Mouse (Mus musculus) limb, embryonic 12.5 days (tissue): ENCODE data around the gene Rilpl1. TPM values are rescaled to one million over a fixed set of nuclear protein-coding genes. Genes with fewer than 3 reads are reported as not detected.

Experiments used
- ATAC-seq: fragments of 200-750 bp; cut with Nextera tagmentation; 2 replicates; pipeline ENCODE4 v1.8.0; 2017; ENCODE audit warnings: low read depth, moderate TSS enrichment; ENCODE audit not compliant: insufficient number of reproducible peaks, insufficient read depth, low FRiP score, low TSS enrichment
- H3K27ac ChIP-seq: fragments of 300-500 bp; sonication (generic); 2 replicates; pipeline ENCODE4 v1.5.1; 2016; ENCODE audit warnings: mild to moderate bottlenecking, moderate library complexity
- H3K27me3 ChIP-seq: fragments of 300-500 bp; sonication (generic); 2 replicates; pipeline ENCODE4 v1.6.1; 2016; ENCODE audit warnings: mild to moderate bottlenecking, moderate library complexity
- H3K36me3 ChIP-seq: fragments of 300-500 bp; sonication (generic); 2 replicates; pipeline ENCODE4 v1.6.1; 2016; ENCODE audit warnings: mild to moderate bottlenecking, moderate library complexity
- H3K4me1 ChIP-seq: fragments of 300-500 bp; sonication (generic); replicated peaks from 2 replicates; pipeline ENCODE4 v1.6.1; 2016
- H3K4me2 ChIP-seq: fragments of 300-500 bp; sonication (generic); 2 replicates; pipeline ENCODE4 v1.6.1; 2016; ENCODE audit warnings: mild to moderate bottlenecking, moderate library complexity
- H3K4me3 ChIP-seq: fragments of 300-500 bp; sonication (generic); replicated peaks from 2 replicates; pipeline ENCODE4 v1.5.1; 2016; ENCODE audit warnings: mild to moderate bottlenecking
- H3K9ac ChIP-seq: fragments of 300-500 bp; sonication (generic); replicated peaks from 2 replicates; pipeline ENCODE4 v1.6.1; 2016; ENCODE audit warnings: mild to moderate bottlenecking, moderate library complexity
- H3K9me3 ChIP-seq: fragments of 300-500 bp; sonication (generic); 2 replicates; pipeline ENCODE4 v1.6.1; 2016; ENCODE audit warnings: mild to moderate bottlenecking, moderate library complexity
- WGBS: fragments of 180-500 bp; shearing (Covaris S2); methylation state at CpG from one replicate; pipeline ENCODE4 v1.1.7; 2016; 5-methylcytosine and 5-hydroxymethylcytosine counted together
- polyA plus RNA-seq: library from polyadenylated mRNA; unstranded; fragments of >200 nt; fragmentation: Nextera tagmentation; extraction: Ambion mirVana; gene quantifications from 2 replicates; pipeline ENCODE4 v1.2.1, GENCODE M21; 2016

Gene Rilpl1
- polyA plus RNA-seq, 1 experiment from 2014 or later = 27.5 TPM

- H3K4me1 ChIP-seq = peaks cover 16% of the 10 kb centered on the region
- peak overlapping the region; percentile 89; the same call in 1 of the 2 replicates for H3K27ac ChIP-seq
- H3K4me3 ChIP-seq = peak overlapping the region; percentile 98
- peaks cover 37% of the 10 kb centered on the region for H3K36me3 ChIP-seq
- no peak for ATAC-seq
- H3K9ac ChIP-seq = peak overlapping the region; percentile 94
- H3K4me2 ChIP-seq = peak overlapping the region; percentile 72
- H3K9me3 ChIP-seq = no peaks in the 10 kb centered on the region
- 0 out of 2 replicates have a peak, but pooled peaks cover 3% of the 10 kb centered on the region for H3K27me3 ChIP-seq
- WGBS = 12% methylated on average over 8 of the region's 8 CpGs
Measured at GRCm38 (mm10) chr5:124541602-124541973, 10.4 kb upstream of the Rilpl1 start.

- 0% methylated on average over 54 of the region's 89 CpGs for WGBS
- peak overlapping the region; percentile 89 for H3K27ac ChIP-seq
- peak overlapping the region; percentile 72 for H3K4me2 ChIP-seq
- no peaks in the 10 kb centered on the region for H3K9me3 ChIP-seq
- peak overlapping the region; percentile 94 for H3K9ac ChIP-seq
- peak; percentile 62 for ATAC-seq
- 0 out of 2 replicates have a peak, but pooled peaks cover 3% of the 10 kb centered on the region for H3K27me3 ChIP-seq
- H3K4me1 ChIP-seq = peaks cover 18% of the 10 kb centered on the region
- peak overlapping the region; percentile 98 for H3K4me3 ChIP-seq
- H3K36me3 ChIP-seq = peaks cover 32% of the 10 kb centered on the region
Measured at GRCm38 (mm10) chr5:124540905-124541601, 9.9 kb upstream of the Rilpl1 start.

- Histone ChIP-seq H3K9me3 (no peaks in the 10 kb centered on the region), H3K4me2 (peak within 1 kb of the TSS; percentile 72)
- WGBS = 1% methylated on average over 35 of the region's 35 CpGs
Measured at GRCm38 (mm10) chr5:124540383-124540786, 9.2 kb upstream of the Rilpl1 start, which contains the start of gene Tmed2. Gene Tmed2, plus strand, starts transcription at chr5:124540695.

GRCm38 (mm10) chr5:124539905-124540304, 8.7 kb upstream of the Rilpl1 start:
- WGBS = 75% methylated on average over 4 of the region's 4 CpGs
- peak overlapping the region; percentile 62; the same call in 1 of the 2 replicates for H3K27ac ChIP-seq
- no peak for ATAC-seq
- no peak overlapping the region for H3K9ac ChIP-seq
- peak overlapping the region; percentile 98 for H3K4me3 ChIP-seq
- peaks cover 18% of the 10 kb centered on the region for H3K4me1 ChIP-seq
- peaks cover 20% of the 10 kb centered on the region for H3K36me3 ChIP-seq
- H3K4me2 ChIP-seq = peak overlapping the region; percentile 45
- H3K27me3 ChIP-seq = 0 out of 2 replicates have a peak, but pooled peaks cover 6% of the 10 kb centered on the region
- no peaks in the 10 kb centered on the region for H3K9me3 ChIP-seq

More at GRCm38 (mm10) chr5:124540383-124540786, 9.2 kb upstream of the Rilpl1 start, which contains the start of gene Tmed2:
- Histone ChIP-seq H3K36me3 (peaks cover 25% of the 10 kb centered on the region), H3K4me3 (peak within 1 kb of the TSS; percentile 98), H3K9ac (peak within 1 kb of the TSS; percentile 94), H3K27me3 (0 out of 2 replicates have a peak, but pooled peaks cover 6% of the 10 kb centered on the region), H3K4me1 (peaks cover 18% of the 10 kb centered on the region), H3K27ac (peak within 1 kb of the TSS; percentile 89)
- ATAC-seq = peak; percentile 92

- WGBS = 78% methylated on average over 15 of the region's 16 CpGs
- peaks cover 18% of the 10 kb centered on the region for H3K4me1 ChIP-seq
- H3K27ac ChIP-seq = no peak overlapping the region
- H3K4me2 ChIP-seq = no peak overlapping the region
- no peaks in the 10 kb centered on the region for H3K9me3 ChIP-seq
- H3K4me3 ChIP-seq = no peak overlapping the region
- ATAC-seq = no peak
- H3K9ac ChIP-seq = no peak overlapping the region
- H3K36me3 ChIP-seq = peaks cover 12% of the 10 kb centered on the region
- H3K27me3 ChIP-seq = 0 out of 2 replicates have a peak, but pooled peaks cover 6% of the 10 kb centered on the region
Measured at GRCm38 (mm10) chr5:124538813-124539792, 7.9 kb upstream of the Rilpl1 start.

GRCm38 (mm10) chr5:124536776-124537175, 5.6 kb upstream of the Rilpl1 start:
- Histone ChIP-seq H3K4me1 (peaks cover 15% of the 10 kb centered on the region), H3K27ac (no peak overlapping the region), H3K36me3 (no peaks in the 10 kb centered on the region), H3K4me3 (peak overlapping the region; percentile 23; the same call in 1 of the 2 replicates), H3K4me2 (peak overlapping the region; percentile 47), H3K9ac (peak overlapping the region; percentile 42), H3K9me3 (no peaks in the 10 kb centered on the region), H3K27me3 (0 out of 2 replicates have a peak, but pooled peaks cover 6% of the 10 kb centered on the region)
- no peak for ATAC-seq
- WGBS = 5% methylated on average over 17 of the region's 17 CpGs

- Histone ChIP-seq H3K9ac (no peak overlapping the region), H3K27ac (no peak overlapping the region), H3K4me1 (peaks cover 24% of the 10 kb centered on the region), H3K4me3 (no peak overlapping the region), H3K4me2 (no peak overlapping the region), H3K27me3 (0 out of 2 replicates have a peak, but pooled peaks cover 6% of the 10 kb centered on the region), H3K9me3 (no peaks in the 10 kb centered on the region), H3K36me3 (no peaks in the 10 kb centered on the region)
- ATAC-seq = no peak
- WGBS = 57% methylated on average over 5 of the region's 5 CpGs
Measured at GRCm38 (mm10) chr5:124535016-124535415, 3.8 kb upstream of the Rilpl1 start.

GRCm38 (mm10) chr5:124532451-124532850, 1.3 kb upstream of the Rilpl1 start:
- 0 out of 2 replicates have a peak, but pooled peaks cover 6% of the 10 kb centered on the region for H3K27me3 ChIP-seq
- no peaks in the 10 kb centered on the region for H3K9me3 ChIP-seq
- H3K4me1 ChIP-seq = peaks cover 44% of the 10 kb centered on the region
- ATAC-seq = 0 out of 2 replicates have a peak, but pooled peaks have one; percentile 9
- 37% methylated on average over 7 of the region's 7 CpGs for WGBS
- H3K27ac ChIP-seq = 0 out of 2 replicates have a peak overlapping the region, but pooled peaks have one; percentile 58
- no peaks in the 10 kb centered on the region; the same call in 1 of the 2 replicates for H3K36me3 ChIP-seq
- H3K4me2 ChIP-seq = no peak overlapping the region
- no peak overlapping the region for H3K4me3 ChIP-seq
- H3K9ac ChIP-seq = no peak overlapping the region

GRCm38 (mm10) chr5:124531583-124531930, 366 bp upstream of the Rilpl1 start:
- Histone ChIP-seq H3K9me3 (no peaks in the 10 kb centered on the region), H3K4me2 (peak overlapping the region; percentile 65), H3K4me3 (peak overlapping the region; percentile 82), H3K4me1 (peaks cover 38% of the 10 kb centered on the region), H3K27ac (peak overlapping the region; percentile 88), H3K27me3 (0 out of 2 replicates have a peak, but pooled peaks cover 3% of the 10 kb centered on the region), H3K9ac (peak overlapping the region; percentile 84), H3K36me3 (peaks cover 3% of the 10 kb centered on the region; the same call in 1 of the 2 replicates)
- peak; percentile 27 for ATAC-seq
- WGBS = 13% methylated on average over 14 of the region's 14 CpGs

GRCm38 (mm10) chr5:124529697-124530096, 1.5 kb downstream of the Rilpl1 start:
- Histone ChIP-seq H3K4me1 (peaks cover 37% of the 10 kb centered on the region), H3K9me3 (no peaks in the 10 kb centered on the region), H3K4me3 (peak overlapping the region; percentile 82), H3K36me3 (peaks cover 18% of the 10 kb centered on the region), H3K27ac (peak overlapping the region; percentile 57; the same call in 1 of the 2 replicates), H3K4me2 (peak overlapping the region; percentile 65), H3K27me3 (no peaks in the 10 kb centered on the region), H3K9ac (peak overlapping the region; percentile 53)
- 51% methylated on average over 8 of the region's 8 CpGs for WGBS
- ATAC-seq = no peak
